Mouse (Mus musculus) bone marrow, adult 2 months (tissue): ENCODE data around the gene 4930503B20Rik.

Source experiments
- CTCF ChIP-seq: fragments of 200-500 bp; IDR thresholded peaks from 2 replicates; pipeline ENCODE4 v1.5.1; 2011; ENCODE audit warnings: low read length, control low read depth; ENCODE audit not compliant: control insufficient read depth, insufficient read depth
- POLR2A ChIP-seq: fragments of 200-500 bp; IDR thresholded peaks from 2 replicates; pipeline ENCODE4 v1.6.1; 2011; ENCODE audit warnings: low read depth, mild to moderate bottlenecking, control low read depth, low read length, borderline replicate concordance; ENCODE audit not compliant: control insufficient read depth

GRCm38 (mm10) chr3:146616533-146617283 is 34.4 kb downstream of the 4930503B20Rik start:
- TF ChIP-seq CTCF: no peak
- no peak for TF ChIP-seq POLR2A
